Mouse (Mus musculus): ENCODE results near the gene Cttnbp2nl.

Cttnbp2nl gene

DNA sequence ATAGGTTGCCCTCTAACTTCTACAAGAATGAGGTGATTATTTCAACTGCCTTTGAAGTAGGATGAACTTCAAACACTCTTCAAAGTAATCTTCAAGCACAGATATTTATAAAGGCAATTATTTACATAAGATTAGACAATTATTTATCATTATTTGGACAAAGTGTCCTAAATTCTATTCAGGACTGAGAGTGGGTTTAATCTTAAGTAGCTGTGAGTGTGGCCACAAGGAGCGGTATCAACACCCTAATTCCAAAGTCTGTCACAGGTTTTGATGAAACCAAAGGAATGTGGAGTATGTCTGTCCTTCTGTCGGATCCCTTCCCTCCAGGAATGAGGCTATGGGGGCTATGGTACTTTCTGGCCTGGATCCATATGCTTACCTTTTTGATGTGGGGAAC is 38.0 kb downstream of the Cttnbp2nl start:
- DNase-seq (ENCODE audit: low read depth), result no peak

- no peak for DNase-seq (ENCODE audit: low read depth)
Observed at GRCm38 (mm10) chr3:105012696-105013313, 40.1 kb downstream of the Cttnbp2nl start.

DNA sequence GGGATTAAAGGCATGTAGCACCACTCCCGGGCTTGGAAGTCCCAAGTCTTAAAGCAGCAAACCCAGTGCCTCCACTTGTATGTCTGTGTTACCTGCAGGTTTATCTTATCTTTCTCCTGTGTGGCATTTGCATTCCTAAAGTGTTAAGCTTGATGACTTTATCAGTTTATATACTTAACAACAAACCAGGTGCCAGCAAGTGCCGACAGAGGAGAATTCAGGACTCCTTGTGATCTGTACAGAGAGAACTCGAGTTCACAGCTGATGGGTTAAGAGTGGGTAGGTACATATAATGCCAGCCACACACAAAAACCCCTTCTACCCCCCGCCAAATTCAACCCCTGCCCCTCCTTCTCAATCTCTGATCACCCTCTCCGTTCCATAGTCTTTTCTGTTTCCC is 41.1 kb downstream of the Cttnbp2nl start:
- DNase-seq (ENCODE audit: low read depth), result no peak

- DNase-seq (ENCODE audit: low read depth), result no peak
Observed at GRCm38 (mm10) chr3:105010681-105011339, 42.1 kb downstream of the Cttnbp2nl start.

- no peak for DNase-seq (ENCODE audit: low read depth)
Observed at GRCm38 (mm10) chr3:105008070-105008469, 44.9 kb downstream of the Cttnbp2nl start.

- DNase-seq (ENCODE audit: low read depth), result no peak
Observed at GRCm38 (mm10) chr3:105006101-105006500, 46.8 kb downstream of the Cttnbp2nl start.

DNA sequence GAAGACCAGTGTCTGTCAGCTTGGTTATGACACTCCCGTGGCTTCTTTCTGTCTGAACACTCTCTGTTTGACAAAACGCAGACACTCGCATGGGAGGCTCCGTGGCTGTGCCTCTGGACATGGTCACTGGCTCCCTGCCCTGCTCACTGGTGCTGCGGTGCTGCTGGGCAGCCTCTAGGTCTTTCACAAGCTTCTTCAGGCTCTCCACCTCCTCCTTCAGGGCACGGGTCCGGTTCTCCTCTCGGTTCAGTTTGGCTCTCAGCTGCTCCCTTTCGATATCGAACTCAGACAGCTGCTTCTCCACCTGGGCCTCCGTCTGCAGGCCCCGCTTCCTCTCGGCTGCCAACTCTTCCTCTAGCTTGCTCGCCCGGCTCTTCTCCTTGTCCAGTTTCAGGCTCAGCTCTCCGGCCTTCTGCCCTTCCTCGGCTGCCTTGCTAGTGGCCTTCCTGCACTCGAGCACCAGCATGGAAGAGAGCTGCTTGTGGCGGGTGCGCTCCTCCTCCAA is 47.3 kb downstream of the Cttnbp2nl start:
- DNase-seq (ENCODE audit: low read depth), result no peak

GRCm38 (mm10) chr3:105005011-105005410 is 47.9 kb downstream of the Cttnbp2nl start:
- DNase-seq (ENCODE audit: low read depth), result no peak

- no peak for DNase-seq (ENCODE audit: low read depth)
Observed at GRCm38 (mm10) chr3:105003960-105004463, 48.9 kb downstream of the Cttnbp2nl start.

DNA sequence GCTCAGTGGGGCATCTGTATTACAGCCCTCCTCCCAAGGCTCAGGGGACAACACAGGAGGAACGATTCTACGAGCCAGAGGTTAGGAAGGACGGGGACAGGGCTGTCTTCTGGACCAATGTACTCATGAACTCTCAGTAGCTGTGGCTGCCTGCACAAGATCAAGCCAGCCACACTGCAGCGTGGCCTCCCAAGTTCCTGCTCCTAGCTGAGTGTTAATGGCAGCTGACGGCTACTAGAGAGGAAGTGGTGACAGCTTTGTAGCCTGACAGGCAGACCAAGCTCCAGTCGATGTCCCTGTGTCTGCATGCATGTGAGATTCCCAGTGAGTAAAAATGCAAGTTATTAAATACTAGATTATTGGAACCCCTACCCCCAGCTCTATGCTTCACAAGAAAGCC is 51.6 kb downstream of the Cttnbp2nl start:
- no peak for DNase-seq (ENCODE audit: low read depth)

DNA sequence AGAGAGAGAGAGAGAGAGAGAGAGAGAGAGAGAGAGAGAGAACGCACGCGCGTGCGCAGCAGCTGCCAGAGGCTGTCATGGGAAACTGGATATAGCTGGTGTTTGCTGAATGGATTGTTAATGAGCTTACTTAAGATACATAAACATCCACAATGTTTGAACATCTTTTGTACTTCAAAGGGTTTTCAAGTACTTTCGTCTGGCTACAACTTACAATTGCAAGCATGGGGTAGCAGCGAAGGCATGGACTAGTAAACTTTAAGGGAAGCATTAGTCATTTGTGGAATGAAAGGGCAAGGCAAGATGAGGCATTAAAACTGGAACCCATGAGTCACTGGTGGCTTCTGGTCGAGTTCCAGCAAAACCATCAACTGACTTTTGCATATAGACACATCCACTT is 52.4 kb downstream of the Cttnbp2nl start:
- DNase-seq (ENCODE audit: low read depth), result peak; percentile 63

GRCm38 (mm10) chr3:104997563-104997962 is 55.4 kb downstream of the Cttnbp2nl start:
- no peak for DNase-seq (ENCODE audit: low read depth)

DNA sequence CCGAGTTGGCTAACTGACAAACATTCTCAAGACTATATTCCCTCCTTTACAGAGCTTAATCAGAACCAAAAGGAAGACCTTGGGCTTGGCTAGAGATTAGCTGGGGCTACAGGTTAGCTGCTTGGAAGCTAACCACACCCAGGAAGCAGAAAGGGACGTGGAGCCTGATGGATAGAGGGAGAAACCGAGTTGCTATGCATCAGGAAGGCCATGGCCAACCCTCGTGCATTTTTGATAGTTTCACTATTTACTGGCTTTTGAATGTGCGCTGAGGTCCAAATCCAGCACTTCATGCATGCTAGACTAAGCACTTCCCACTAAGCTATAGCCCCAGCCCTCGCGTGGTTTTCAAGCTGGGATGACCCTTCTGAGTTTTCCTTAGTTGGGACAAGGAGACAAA is 57.2 kb downstream of the Cttnbp2nl start:
- no peak for DNase-seq (ENCODE audit: low read depth)

DNA sequence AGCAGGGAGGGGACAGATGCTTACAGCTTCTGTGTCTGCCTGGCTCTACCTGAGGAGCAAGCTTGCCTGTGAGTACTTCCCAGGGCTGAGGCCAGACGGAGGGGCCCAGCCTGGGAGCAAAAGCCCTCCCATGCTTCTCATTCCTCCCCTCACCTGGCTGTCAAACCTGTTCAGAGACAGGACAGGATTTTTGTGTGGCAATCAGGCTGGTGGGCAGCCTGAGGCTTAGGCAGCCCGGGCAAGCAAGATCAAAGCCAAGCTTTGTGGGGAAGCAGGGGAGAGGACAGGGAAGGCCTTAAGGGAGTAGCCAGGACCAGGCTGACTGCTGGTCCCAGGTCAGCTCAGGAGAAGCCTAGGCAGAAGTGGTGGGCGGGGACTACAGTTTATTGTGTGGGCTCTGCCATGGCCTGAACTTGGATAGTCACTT is 58.5 kb downstream of the Cttnbp2nl start:
- DNase-seq (ENCODE audit: low read depth), result peak; percentile 42

- peak; percentile 96 for DNase-seq (ENCODE audit: low read depth)
Observed at GRCm38 (mm10) chr3:104993800-104994199, 59.1 kb downstream of the Cttnbp2nl start.

GRCm38 (mm10) chr3:104992709-104993388 is 60.1 kb downstream of the Cttnbp2nl start:
- peak; percentile 86 for DNase-seq (ENCODE audit: low read depth)

DNA sequence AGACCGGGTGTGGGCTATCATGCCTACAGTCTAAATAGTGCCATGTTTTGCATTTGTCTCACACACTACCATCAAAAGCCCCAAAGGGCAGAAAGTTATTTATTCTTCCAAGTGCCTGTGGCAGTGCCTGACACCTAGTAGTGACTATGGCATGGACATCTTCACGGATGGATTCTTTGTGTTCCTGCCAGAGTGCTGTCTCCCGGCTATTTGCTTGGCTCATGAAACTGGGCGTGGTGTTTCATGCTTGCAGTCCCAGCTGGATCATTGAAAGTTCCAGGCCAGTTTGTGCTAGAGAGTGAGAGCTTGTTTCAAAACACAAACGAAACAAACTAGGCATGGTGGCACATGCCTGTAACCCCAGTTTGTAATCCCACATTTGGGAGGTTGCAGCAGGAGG is 61.2 kb downstream of the Cttnbp2nl start:
- no peak for DNase-seq (ENCODE audit: low read depth)

DNA sequence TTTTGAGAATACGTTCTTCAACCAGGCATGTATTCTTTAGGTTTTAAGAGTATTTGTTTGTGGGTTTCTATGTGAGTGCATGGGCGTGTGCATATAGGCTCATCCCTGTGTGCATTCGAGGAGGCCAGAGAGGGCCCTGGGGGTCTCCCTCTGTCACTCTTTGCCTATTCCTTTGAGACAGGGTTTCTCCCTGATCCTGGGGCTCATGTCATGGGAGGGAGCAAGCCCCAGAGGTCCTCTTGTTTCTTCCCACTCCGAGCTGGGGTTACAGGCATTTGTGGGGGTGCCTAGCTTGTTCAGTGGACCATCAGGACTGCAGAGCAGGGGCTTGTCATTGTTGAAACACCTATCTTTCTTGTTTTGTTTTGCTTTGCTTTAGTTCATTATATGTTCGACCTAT is 65.1 kb downstream of the Cttnbp2nl start:
- no peak for DNase-seq (ENCODE audit: low read depth)

DNA sequence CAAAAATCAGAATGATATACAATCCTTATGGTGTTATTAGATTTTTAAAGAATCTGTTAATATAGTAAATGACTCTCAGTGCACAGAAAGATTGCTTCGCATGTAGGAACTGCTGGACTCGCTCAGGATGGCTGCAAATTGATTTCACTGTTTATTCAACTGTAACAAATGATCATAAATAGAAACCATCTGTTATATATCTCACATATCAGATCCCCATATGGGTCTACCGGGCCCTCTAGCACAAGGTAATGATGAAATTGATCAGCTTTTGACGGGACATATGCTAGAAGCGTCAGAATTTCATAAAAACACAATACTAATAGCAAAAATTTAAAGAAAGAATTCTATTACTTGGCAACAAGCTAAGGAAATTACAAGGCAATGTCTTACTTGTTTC is 73.2 kb downstream of the Cttnbp2nl start:
- no peak for DNase-seq (ENCODE audit: low read depth)

- DNase-seq (ENCODE audit: low read depth), result peak; percentile 55
Observed at GRCm38 (mm10) chr3:104967548-104968300, 85.2 kb downstream of the Cttnbp2nl start.

- DNase-seq (ENCODE audit: low read depth), result no peak
Observed at GRCm38 (mm10) chr3:104965991-104966554, 86.9 kb downstream of the Cttnbp2nl start.

Data from fibroblast of lung, adult 2 months (primary cell).